Mouse (Mus musculus): ENCODE data around the gene Rtn3.

GRCm38 (mm10) chr19:7521619-7522018 lies 38.5 kb upstream of the Rtn3 start:
- TF ChIP-seq CTCF (conservative IDR thresholded peaks at IDR 0.05; ENCODE audit: insufficient read depth, insufficient read length, low read depth, low read length) (no peak), POLR2A (IDR thresholded peaks at IDR 0.05; ENCODE audit: low read depth, low read length) (no peak)
